Mouse (Mus musculus): ENCODE measurements at regions not wholly inside any gene's neighbourhood (a gene's known extent, or its start where the extent isn't known, plus 50 kb on each side); places are given as distances from the start of the nearest gene placed in this dataset.

DNA sequence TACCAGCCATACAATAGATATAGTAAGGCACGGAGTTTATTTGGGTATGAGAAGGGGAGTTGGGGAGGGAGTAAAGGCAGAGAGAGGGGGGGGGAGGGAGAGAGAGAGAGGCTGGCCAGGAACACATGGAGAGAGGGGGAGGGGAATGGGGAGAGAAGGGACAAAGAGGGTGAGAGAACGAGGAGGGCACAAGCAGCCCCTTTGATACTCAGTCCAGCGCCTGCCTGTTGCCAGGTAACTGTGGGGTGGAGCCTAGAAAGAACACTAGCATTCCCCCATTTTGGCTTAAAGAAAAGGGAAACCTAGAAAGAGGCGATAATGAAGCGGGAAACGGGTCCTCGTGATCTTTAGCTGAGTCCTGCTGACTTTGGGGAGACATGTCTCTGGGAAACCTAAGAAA, 110.6 kb upstream of the Spred2 start:
- Histone ChIP-seq H3K36me3 (replicated peaks in 1 of 2; ENCODE audit: control insufficient read depth in 1 of 2, insufficient read depth in 1 of 2, low read length in 1 of 2) (no peaks in the 10 kb centered on the region), H3K9me3 (replicated peaks; ENCODE audit: low read length) (peaks cover 12% of the 10 kb centered on the region), H3K4me3 (replicated peaks in 1 of 3; ENCODE audit: low read depth in 2 of 3, low read length in 2 of 3, poor library complexity in 1 of 3) (no peak overlapping the region), H3K27ac (ENCODE audit: insufficient read depth, low read depth) (no peak overlapping the region), H3K4me2 (ENCODE audit: insufficient read depth, low read depth, poor library complexity, severe bottlenecking) (no peak overlapping the region), H3K27me3 (replicated peaks) (no peaks in the 10 kb centered on the region), H3K9ac (ENCODE audit: insufficient read depth, low read depth) (no peak overlapping the region), H3K4me1 (ENCODE audit: control insufficient read depth in 1 of 2, insufficient read depth in 2 of 2) (peaks cover 11 to 40% of the 10 kb centered on the region in 2 experiments), H3K79me2 (replicated peaks; ENCODE audit: control insufficient read depth, extremely low read depth, insufficient read depth, poor library complexity, severe bottlenecking) (no peaks in the 10 kb centered on the region)
- DNase-seq (ENCODE audit: extremely low read depth): no peak
- dilution Hi-C loops (cut with MboI; ENCODE audit: extremely low pct_ligation_motif_present, extremely low pct_unique_long_range_greater_than_20kb, low sequenced_read_pairs): no loop called here
- in situ Hi-C loops (cut with MboI; ENCODE audit: low pct_ligation_motif_present, low pct_unique_long_range_greater_than_20kb, low sequenced_read_pairs): no loop called here
- TF ChIP-seq ELF1 (IDR thresholded peaks at IDR 0.05; ENCODE audit: low read depth, low read length): no peak
- no peak for TF ChIP-seq CHD2 (IDR thresholded peaks at IDR 0.05; ENCODE audit: low read length)
- TF ChIP-seq KAT2A (IDR thresholded peaks at IDR 0.05; ENCODE audit: insufficient replicate concordance, low read length): no peak
- TF ChIP-seq RAD21 (IDR thresholded peaks at IDR 0.05; ENCODE audit: low read depth, low read length): no peak

DNA sequence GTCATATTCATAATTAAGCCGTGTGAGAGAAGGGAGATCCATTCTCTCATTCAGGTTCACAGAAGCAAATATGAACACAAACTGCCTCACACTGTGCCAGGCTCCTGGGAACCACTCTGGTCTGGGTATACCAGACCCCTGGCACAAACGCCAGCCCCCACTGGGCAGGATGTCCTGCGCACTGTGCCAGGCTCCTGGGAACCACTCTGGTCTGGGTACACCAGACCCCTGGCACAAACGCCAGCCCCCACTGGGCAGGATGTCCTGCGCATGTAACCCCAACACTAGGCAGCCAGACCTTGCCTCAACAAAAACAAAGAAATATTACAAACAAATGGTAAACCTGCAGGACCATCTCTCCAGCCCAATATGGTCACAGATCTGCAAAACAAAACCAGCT, 101.2 kb upstream of the Spred2 start:
- no peaks in the 10 kb centered on the region for H3K27me3 ChIP-seq (replicated peaks)
- peaks cover 23 to 24% of the 10 kb centered on the region in 2 experiments for H3K4me1 ChIP-seq (ENCODE audit: control insufficient read depth in 1 of 2, insufficient read depth in 2 of 2)
- dilution Hi-C loops (cut with MboI; ENCODE audit: extremely low pct_ligation_motif_present, extremely low pct_unique_long_range_greater_than_20kb, low sequenced_read_pairs): no loop called here
- H3K27ac ChIP-seq (ENCODE audit: insufficient read depth, low read depth): no peak overlapping the region
- H3K36me3 ChIP-seq (replicated peaks in 1 of 2; ENCODE audit: control insufficient read depth in 1 of 2, insufficient read depth in 1 of 2, low read length in 1 of 2): peaks cover 0 to 4% of the 10 kb centered on the region in 2 experiments
- no peaks in the 10 kb centered on the region for H3K79me2 ChIP-seq (replicated peaks; ENCODE audit: control insufficient read depth, extremely low read depth, insufficient read depth, poor library complexity, severe bottlenecking)
- in situ Hi-C loops (cut with MboI; ENCODE audit: low pct_ligation_motif_present, low pct_unique_long_range_greater_than_20kb, low sequenced_read_pairs): loop anchor here (5.0 kb wide), 1 partner anchor 249 kb away; no protein-coding TSS in a partner anchor
- no peak for TF ChIP-seq SIN3A (IDR thresholded peaks at IDR 0.05; ENCODE audit: low read length)
- no peak for TF ChIP-seq EP300 (IDR thresholded peaks at IDR 0.05; ENCODE audit: low read length)
- TF ChIP-seq MEF2A (IDR thresholded peaks at IDR 0.05; ENCODE audit: borderline replicate concordance, low read depth, low read length): no peak
- TF ChIP-seq CHD2 (IDR thresholded peaks at IDR 0.05; ENCODE audit: low read length): no peak
- TF ChIP-seq ETS1 (conservative IDR thresholded peaks at IDR 0.05; ENCODE audit: low read depth, low read length): no peak
- no peak for TF ChIP-seq NRF1 (IDR thresholded peaks at IDR 0.05; ENCODE audit: low read depth, low read length)
- no peak for TF ChIP-seq SMC3 (IDR thresholded peaks at IDR 0.05; ENCODE audit: low read depth, low read length)
- no peak for TF ChIP-seq NELFE (IDR thresholded peaks at IDR 0.05; ENCODE audit: low read depth, low read length)
- no peak for TF ChIP-seq RAD21 (IDR thresholded peaks at IDR 0.05; ENCODE audit: low read depth, low read length)
- TF ChIP-seq CHD1 (IDR thresholded peaks at IDR 0.05; ENCODE audit: low read depth, low read length): no peak
- no peak for TF ChIP-seq USF2 (conservative IDR thresholded peaks at IDR 0.05; ENCODE audit: low read depth, low read length)
- no peak for TF ChIP-seq ZMIZ1 (IDR thresholded peaks at IDR 0.05; ENCODE audit: low read depth, low read length)
- TF ChIP-seq MAFK (IDR thresholded peaks at IDR 0.05; ENCODE audit: insufficient replicate concordance, low read length): no peak
- TF ChIP-seq RCOR1 (conservative IDR thresholded peaks at IDR 0.05; ENCODE audit: low read depth, low read length): no peak
- no peak for TF ChIP-seq GABPA (IDR thresholded peaks at IDR 0.05; ENCODE audit: insufficient replicate concordance, low read depth, low read length)
- TF ChIP-seq ZC3H11A (IDR thresholded peaks at IDR 0.05; ENCODE audit: low read depth, low read length): no peak
- TF ChIP-seq UBTF (IDR thresholded peaks at IDR 0.05; ENCODE audit: low read depth, low read length): no peak
- no peak for TF ChIP-seq CTCF (conservative IDR thresholded peaks at IDR 0.05 in 1 of 2, IDR thresholded peaks at IDR 0.05 in 1 of 2; ENCODE audit: low read depth in 2 of 2, low read length in 2 of 2)
- TF ChIP-seq POLR2AphosphoS2 (IDR thresholded peaks at IDR 0.05; ENCODE audit: low read depth, low read length): no peak
- TF ChIP-seq BHLHE40 (IDR thresholded peaks at IDR 0.05; ENCODE audit: low read depth, low read length): no peak
- no peaks in the 10 kb centered on the region for H3K9me3 ChIP-seq (replicated peaks; ENCODE audit: low read length)
- no peak overlapping the region for H3K4me3 ChIP-seq (replicated peaks in 1 of 3; ENCODE audit: low read depth in 2 of 3, low read length in 2 of 3, poor library complexity in 1 of 3)
- no peak overlapping the region for H3K9ac ChIP-seq (ENCODE audit: insufficient read depth, low read depth)
- DNase-seq (ENCODE audit: extremely low read depth): no peak
- peak overlapping the region; percentile 41; the same call in 1 of the 2 replicates for H3K4me2 ChIP-seq (ENCODE audit: insufficient read depth, low read depth, poor library complexity, severe bottlenecking)
